Mouse (Mus musculus) large intestine, adult 2 months (tissue): ENCODE results near the gene G3bp1. TPM values are rescaled to one million over a fixed set of nuclear protein-coding genes. Genes with fewer than 3 reads are reported as not detected.

Experiments
- DNase-seq: peaks from one replicate; pipeline ENCODE4 v3.0.0-alpha.2; 2012; ENCODE audit warnings: low read depth, low spot score
- WGBS: fragments of 180-500 bp; shearing (Covaris S2); methylation state at CpG from one replicate; pipeline ENCODE4 v1.1.7; 2018; 5-methylcytosine and 5-hydroxymethylcytosine counted together
- polyA plus RNA-seq: library from polyadenylated mRNA; depleted of rRNA; stranded (reverse); fragments of >200 nt; gene quantifications from 2 replicates; pipeline ENCODE4 v1.2.3, GENCODE M21; 2012

G3bp1 gene
- polyA plus RNA-seq, 1 experiment, result 25.7 TPM

DNA sequence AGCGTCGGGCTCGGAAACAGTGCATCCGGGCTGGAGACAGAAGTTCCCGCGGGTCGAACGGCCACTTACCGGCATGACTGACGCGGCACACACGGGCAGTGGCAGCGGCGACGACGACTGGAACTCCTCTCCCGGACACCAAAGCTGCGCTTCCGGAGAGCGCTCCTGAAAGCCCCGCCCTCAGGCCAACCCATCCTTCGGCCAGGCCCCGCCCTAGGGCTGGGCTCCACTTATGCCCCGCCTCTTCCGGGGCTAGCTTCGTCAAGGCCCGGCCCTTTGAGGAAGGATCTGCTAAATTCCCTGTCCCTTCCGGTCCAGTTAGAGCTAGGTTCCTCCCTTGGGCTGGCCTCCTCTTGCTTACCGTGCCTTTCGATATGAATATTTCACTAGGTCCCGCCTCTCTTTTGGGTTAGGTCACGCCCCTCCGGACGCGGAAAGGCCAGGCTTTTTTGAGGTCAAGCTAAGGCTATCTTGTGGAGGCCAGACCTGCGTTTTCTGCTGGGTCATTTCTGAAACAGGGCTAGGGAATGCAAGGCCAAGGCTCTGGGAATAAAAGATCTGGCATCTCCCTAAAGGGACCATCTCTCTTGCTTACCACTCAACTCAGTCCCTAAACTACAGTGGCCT is 8.4 kb upstream of the G3bp1 start, which contains the start of gene Atox1:
Gene Atox1, minus strand, starts transcription at position 221 of the 627 bp plus-strand sequence.
- peak; percentile 98 for DNase-seq
- 1% methylated on average over 36 of the region's 36 CpGs for WGBS

GRCm38 (mm10) chr11:55462149-55462548 is 7.3 kb upstream of the G3bp1 start:
- WGBS, result 94% methylated on average over 9 of the region's 9 CpGs
- DNase-seq, result no peak

DNA sequence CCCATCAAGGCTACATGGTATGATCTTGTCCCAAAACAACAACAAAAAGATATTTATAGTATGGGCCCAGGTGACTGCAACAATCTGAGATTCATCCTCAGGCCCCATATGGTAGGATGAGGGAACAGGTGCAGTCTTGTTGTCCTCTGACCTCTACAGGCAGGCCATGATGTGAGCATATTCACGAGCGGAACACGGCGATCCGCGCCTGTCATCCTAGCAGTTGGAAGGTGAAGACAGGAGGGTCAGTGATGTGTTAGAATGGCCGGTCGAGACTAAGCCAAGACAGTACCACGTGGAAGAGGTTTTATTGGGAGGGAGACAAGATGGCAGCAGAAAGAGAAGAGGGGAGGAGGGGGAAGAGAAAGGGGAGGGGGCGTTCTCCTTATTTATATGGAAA is 4.8 kb upstream of the G3bp1 start:
- DNase-seq, result no peak
- 37% methylated on average over 10 of the region's 10 CpGs for WGBS

GRCm38 (mm10) chr11:55465177-55465576 is 4.3 kb upstream of the G3bp1 start:
- DNase-seq, result peak; percentile 88
- WGBS, result 27% methylated on average over 3 of the region's 3 CpGs

GRCm38 (mm10) chr11:55468012-55468411 is 1.5 kb upstream of the G3bp1 start:
- 43% methylated on average over 10 of the region's 10 CpGs for WGBS
- DNase-seq, result no peak

DNA sequence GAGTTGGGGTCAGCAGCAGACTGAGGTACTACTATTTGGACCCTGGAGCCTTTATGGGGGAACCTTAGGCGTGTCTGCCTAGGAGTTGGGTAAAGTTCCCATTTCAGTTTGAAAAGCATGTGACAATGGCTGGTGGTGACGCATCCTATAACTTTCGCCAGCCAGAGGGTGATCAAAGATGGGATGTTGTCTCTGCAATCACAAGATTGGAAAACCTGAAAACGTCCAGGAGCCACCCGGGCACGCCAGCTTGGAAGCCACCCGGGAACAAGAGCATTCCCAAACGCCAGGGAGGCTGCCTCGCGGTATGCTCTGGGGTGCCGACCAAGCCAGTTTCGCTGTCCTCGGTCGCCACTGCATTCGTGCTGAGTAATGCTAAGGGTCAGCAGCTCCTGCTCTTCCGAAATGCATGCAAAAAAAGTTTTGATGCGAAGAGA is 856 bp upstream of the G3bp1 start:
- DNase-seq, result no peak

DNA sequence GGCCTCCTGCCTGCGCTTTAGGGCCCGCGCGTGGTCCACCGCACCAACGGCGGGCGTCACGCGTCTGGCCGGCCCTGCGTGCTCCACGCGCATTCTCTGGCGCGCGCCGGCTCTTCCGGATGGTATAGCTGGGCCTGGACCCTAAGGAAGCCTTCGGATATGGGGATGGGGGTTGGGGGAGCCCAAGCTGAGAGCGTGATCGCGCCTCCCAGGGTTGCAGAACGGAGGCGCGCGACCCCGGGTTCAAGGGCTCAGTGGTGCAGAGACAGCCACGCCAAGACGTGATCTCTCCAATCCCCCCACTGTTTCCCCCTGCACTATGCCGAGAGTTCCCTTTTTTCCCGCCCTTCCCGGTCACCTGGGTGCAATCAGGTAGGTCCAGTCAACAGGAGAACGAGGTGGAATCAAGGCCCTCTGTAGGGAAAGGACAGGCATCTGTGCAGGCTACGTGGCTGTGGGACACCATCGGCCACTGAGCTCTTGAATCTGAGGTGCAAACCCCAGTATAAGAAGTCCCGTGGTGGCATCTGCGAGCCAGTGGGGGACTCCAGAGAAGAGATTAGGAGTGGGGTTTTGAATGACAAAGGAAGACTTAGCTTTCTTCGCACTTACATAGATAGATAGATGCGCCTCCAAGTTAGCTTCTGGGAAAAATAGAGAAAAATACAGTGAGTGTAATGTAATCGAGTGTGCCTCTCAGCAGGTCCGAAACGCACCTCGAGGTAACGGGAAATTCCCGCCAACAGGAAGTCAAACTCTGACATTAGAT is 622 bp downstream of the G3bp1 start:
- DNase-seq, result no peak
- WGBS, result under 1% methylated on average over 46 of the region's 46 CpGs

More for the DNA sequence above, 856 bp upstream of the G3bp1 start:
- under 1% methylated on average over 17 of the region's 17 CpGs for WGBS

- no peak for DNase-seq
Observed at GRCm38 (mm10) chr11:55470761-55471160, 1.3 kb downstream of the G3bp1 start.

GRCm38 (mm10) chr11:55471467-55471866 is 2.0 kb downstream of the G3bp1 start:
- DNase-seq, result no peak
- 44% methylated on average over 7 of the region's 7 CpGs for WGBS

More at GRCm38 (mm10) chr11:55470761-55471160, 1.3 kb downstream of the G3bp1 start:
- WGBS, result 4% methylated on average over 8 of the region's 8 CpGs

- no peak for DNase-seq
- 43% methylated on average over 3 of the region's 3 CpGs for WGBS
Observed at GRCm38 (mm10) chr11:55473219-55473618, 3.7 kb downstream of the G3bp1 start.

DNA sequence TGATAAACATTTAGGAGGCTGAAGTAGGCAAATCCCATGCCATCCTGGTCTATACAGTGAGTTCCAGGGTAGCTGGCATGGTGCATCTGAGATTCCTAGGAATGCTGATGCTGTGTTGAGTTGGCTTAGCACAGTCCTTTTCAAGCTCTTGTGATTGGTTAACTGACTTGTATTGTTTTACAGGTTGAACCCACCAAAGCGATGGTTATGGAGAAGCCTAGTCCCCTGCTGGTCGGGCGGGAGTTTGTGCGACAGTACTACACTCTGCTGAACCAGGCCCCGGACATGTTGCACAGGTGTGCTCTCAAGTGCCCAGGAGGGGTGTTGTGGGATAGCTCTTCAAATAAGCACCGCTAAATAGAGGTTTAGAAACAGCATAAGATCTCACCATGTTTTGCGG is 16.0 kb downstream of the G3bp1 start:
- DNase-seq, result no peak
- WGBS, result 95% methylated on average over 7 of the region's 7 CpGs

GRCm38 (mm10) chr11:55496158-55496557 is 26.7 kb downstream of the G3bp1 start:
- no peak for DNase-seq
- 80% methylated on average over 6 of the region's 6 CpGs for WGBS

GRCm38 (mm10) chr11:55497885-55498284 is 28.4 kb downstream of the G3bp1 start:
- 39% methylated on average over 5 of the region's 5 CpGs for WGBS
- peak; percentile 22 for DNase-seq

GRCm38 (mm10) chr11:55501955-55502531 is 32.6 kb downstream of the G3bp1 start:
- WGBS, result 78% methylated on average over 8 of the region's 8 CpGs
- DNase-seq, result no peak

DNA sequence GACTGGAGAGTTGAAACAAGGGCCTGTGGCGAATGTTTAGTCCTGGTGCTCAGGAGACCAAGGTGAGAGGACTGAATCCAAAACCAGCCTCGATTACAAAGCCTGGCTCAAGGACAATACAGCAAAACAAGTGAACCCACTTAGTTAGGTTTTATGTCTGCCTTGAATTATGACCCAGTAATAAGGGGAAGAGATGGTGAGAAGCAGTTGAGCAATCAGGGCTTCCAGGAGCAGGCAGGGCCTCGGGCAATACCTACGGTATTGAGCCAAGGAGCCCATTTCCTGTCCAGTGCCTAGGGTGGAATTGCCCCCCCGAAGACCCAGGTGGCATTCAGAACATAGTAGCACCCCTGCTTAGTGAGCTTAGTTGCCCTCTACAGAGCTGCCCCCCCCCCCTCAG is 33.4 kb downstream of the G3bp1 start:
- 54% methylated on average over 5 of the region's 5 CpGs for WGBS
- DNase-seq, result no peak

GRCm38 (mm10) chr11:55505485-55505884 is 36.0 kb downstream of the G3bp1 start:
- WGBS, result 72% methylated on average over 3 of the region's 3 CpGs
- DNase-seq, result no peak

- 59% methylated on average over 5 of the region's 5 CpGs for WGBS
- no peak for DNase-seq
Observed at GRCm38 (mm10) chr11:55511374-55511773, 41.9 kb downstream of the G3bp1 start.

DNA sequence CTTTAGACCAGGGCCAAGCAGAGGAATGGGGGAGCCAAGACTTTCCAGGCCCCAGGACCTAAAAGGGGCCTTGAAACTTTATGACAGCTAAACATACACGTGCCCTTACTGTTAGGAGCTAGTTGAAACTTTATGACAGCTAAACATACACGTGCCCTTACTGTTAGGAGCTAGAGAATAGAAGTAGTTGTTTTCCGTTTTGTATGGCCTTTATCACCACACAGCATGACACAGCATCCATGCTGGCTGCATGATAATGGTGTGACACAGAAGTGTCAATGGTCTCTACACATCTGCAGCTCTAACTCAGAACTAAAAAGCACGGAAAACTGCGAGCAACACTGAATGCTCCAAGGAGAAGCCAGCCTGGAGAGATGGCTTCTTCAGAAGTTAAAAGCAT is 48.2 kb downstream of the G3bp1 start:
- DNase-seq, result no peak
- WGBS, result 55% methylated on average over 5 of the region's 5 CpGs

DNA sequence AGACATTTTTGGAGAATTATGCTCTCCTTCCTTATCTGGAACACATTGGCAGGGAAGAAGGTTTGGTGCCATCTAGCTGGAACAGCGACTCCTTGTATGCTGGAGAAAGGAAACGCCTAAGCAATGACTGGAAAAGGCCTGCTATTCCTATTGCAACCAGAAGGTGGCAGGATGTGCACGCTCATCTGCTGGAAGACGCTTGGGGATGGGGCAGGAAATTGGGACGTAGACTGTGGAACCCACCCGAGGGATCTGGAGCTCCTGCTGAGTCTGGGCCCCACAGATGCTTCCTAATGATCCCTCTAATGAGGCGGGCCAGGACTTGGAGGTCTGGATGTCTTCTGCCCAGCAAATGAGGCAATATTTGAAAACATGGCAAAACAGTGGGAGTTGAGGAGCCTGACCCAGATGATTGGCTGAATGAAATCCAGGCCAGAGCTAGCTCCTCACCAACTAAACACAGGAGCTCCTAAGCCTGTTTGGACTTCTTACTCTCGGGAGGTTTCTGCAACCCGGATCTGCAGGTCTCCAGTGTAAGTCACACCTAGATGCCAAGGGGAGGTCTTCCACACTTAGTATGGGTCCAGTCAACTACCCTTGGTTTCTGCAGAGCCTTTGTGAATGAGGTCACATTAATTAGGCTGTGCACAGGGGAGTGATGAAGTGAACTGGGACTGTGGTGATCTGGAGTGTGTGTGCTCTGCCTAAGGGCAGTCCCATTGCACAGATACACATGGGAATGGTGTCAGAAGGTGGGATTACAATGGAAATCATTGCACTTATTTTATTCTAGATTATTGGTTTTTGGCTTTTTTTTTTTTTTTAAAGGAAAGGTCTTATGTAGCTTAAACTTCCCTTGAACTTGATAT is 49.6 kb downstream of the G3bp1 start:
- 5% methylated on average over 9 of the region's 9 CpGs for WGBS
- DNase-seq, result peak; percentile 22

DNA sequence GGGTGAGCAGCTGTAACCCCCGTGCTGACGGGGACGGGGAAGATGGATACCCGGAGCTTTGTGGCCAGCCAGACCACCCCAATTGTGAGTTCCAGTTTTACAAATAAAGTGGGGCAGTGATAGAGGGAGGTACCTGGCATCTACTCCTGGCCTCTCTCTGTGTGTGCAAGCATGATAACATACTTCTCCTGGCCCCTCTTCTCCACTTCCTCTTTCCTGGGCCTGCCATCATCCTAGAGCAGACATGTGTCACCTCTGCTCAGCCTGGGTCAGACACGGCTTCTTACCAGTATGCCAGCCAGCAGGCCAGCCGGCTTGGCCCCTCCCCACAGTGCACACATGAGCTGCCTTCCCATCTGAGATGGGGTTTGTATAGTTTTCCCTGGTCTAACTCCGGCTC is 61.3 kb downstream of the G3bp1 start:
- WGBS, result 80% methylated on average over 7 of the region's 7 CpGs
- DNase-seq, result no peak
